Mouse (Mus musculus) MEL (cell line): ENCODE measurements around the gene Vmn2r18.

Source experiments
- CTCF ChIP-seq, 3 experiments: IDR thresholded peaks in 2 of 3; conservative IDR thresholded peaks in 1 of 3; 2 replicates each; pipeline ENCODE4 v1.5.1; 2011 to 2012; ENCODE audit warnings: low read length in 3 of 3, low read depth in 2 of 3, mild to moderate bottlenecking in 2 of 3, improper control_type of control experiment in 1 of 3, inconsistent platforms in 1 of 3, mixed read lengths in 1 of 3, moderate library complexity in 1 of 3; ENCODE audit not compliant: control insufficient read depth in 1 of 3, insufficient read depth in 1 of 3, poor library complexity in 1 of 3, severe bottlenecking in 1 of 3
- EP300 ChIP-seq, 2 experiments: IDR thresholded peaks; 2 replicates each; pipeline ENCODE4 v1.6.1; 2011; ENCODE audit warnings: improper control_type of control experiment in 2 of 2, low read length in 2 of 2, low read depth in 1 of 2, mild to moderate bottlenecking in 1 of 2
- ETS1 ChIP-seq: IDR thresholded peaks from 2 replicates; pipeline ENCODE4 v1.6.1; 2012; ENCODE audit warnings: low read depth, mild to moderate bottlenecking, inconsistent platforms, low read length, improper control_type of control experiment, moderate library complexity
- MEF2A ChIP-seq: IDR thresholded peaks from 2 replicates; pipeline ENCODE4 v1.6.1; 2014; ENCODE audit warnings: low read depth, mild to moderate bottlenecking, inconsistent platforms, low read length, improper control_type of control experiment; ENCODE audit not compliant: poor library complexity, insufficient replicate concordance, severe bottlenecking; ENCODE audit errors: extremely low read depth
- NELFE ChIP-seq: IDR thresholded peaks from 2 replicates; pipeline ENCODE4 v1.6.1; 2011; ENCODE audit warnings: low read depth, low read length, improper control_type of control experiment
- NRF1 ChIP-seq: IDR thresholded peaks from 2 replicates; pipeline ENCODE4 v1.6.1; 2014; ENCODE audit warnings: low read depth, mild to moderate bottlenecking, inconsistent platforms, low read length, improper control_type of control experiment, moderate library complexity; ENCODE audit not compliant: poor library complexity, insufficient read depth, severe bottlenecking
- POLR2AphosphoS5 ChIP-seq: IDR thresholded peaks from 2 replicates; pipeline ENCODE4 v1.6.1; 2012; ENCODE audit warnings: low read depth, borderline replicate concordance, mild to moderate bottlenecking, inconsistent platforms, low read length, moderate library complexity, mixed read lengths
- TBP ChIP-seq: IDR thresholded peaks from 2 replicates; pipeline ENCODE4 v1.8.0; 2011; ENCODE audit warnings: low read depth, low read length, improper control_type of control experiment
- USF1 ChIP-seq: IDR thresholded peaks from 2 replicates; pipeline ENCODE4 v1.6.1; 2014; ENCODE audit warnings: low read depth, mild to moderate bottlenecking, inconsistent platforms, low read length, improper control_type of control experiment, moderate library complexity

DNA sequence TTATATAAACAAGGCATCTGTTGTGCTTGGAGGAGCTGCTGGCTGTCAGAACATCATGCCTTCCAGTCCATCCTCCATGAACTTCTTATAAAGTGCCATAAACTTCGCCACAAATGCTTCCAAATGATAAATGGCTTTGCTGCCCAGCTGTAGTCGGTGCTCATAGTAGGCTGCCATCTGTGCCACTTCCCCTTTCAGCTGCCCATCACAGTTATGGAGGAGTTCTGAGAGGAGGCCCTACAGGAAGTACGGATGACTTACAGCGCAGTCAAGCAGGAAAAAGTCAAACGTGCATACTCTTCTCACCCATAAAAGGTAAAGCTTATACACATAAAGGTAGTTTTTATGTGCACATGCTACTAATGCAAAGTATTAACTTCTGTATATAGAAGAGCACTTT, 37.0 kb upstream of the Vmn2r18 start:
- TF ChIP-seq POLR2AphosphoS5 (no peak), EP300 (IDR thresholded peaks at IDR 0.05; ENCODE audit: low read depth in 1 of 2, low read length in 2 of 2) (no peak), TBP (no peak), NRF1 (no peak), CTCF (IDR thresholded peaks at IDR 0.05 in 2 of 3, conservative IDR thresholded peaks at IDR 0.05 in 1 of 3; ENCODE audit: control insufficient read depth in 1 of 3, insufficient read depth in 1 of 3, low read depth in 2 of 3, low read length in 3 of 3, poor library complexity in 1 of 3, severe bottlenecking in 1 of 3) (no peak), ETS1 (no peak), USF1 (no peak), MEF2A (no peak), NELFE (no peak)
